Mouse (Mus musculus): ENCODE results near the gene Ankrd17.

GRCm38 (mm10) chr5:90280061-90280460 is 86.3 kb downstream of the Ankrd17 start:
- TF ChIP-seq CTCF (IDR thresholded peaks at IDR 0.05) (no peak), POLR2A (IDR thresholded peaks at IDR 0.05; ENCODE audit: insufficient read depth, low read depth, low read length) (no peak), EP300 (IDR thresholded peaks at IDR 0.05; ENCODE audit: insufficient read depth, low read depth, low read length) (no peak)
